Mouse (Mus musculus): ENCODE data around the gene Zfp593.

The Zfp593 gene

DNA sequence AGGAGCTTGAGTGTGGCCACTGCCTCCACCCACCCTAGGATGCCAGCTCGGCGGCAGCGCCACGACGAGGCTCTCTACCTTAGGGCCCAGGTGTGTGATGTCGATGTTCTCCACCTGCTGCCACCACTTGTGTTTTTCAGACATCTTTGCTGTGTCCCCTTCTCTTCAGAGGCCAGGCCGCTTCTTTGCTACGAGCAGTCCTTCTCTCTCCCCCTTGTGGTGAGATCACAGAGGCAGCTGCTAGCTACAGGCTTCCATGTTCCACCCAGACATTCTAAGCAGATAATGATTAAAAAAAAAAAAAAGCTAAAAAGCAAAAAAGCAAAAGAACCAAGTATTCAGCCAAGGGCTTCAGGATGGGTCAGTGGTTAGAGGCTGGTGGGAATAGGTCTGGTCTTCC lies 18.2 kb downstream of the Zfp593 start, which contains the start of gene Catsper4:
TSS of gene Catsper4 (minus strand) at position 190 of the 400 bp plus-strand sequence.
- no peak for DNase-seq (ENCODE audit: low spot score)

DNA sequence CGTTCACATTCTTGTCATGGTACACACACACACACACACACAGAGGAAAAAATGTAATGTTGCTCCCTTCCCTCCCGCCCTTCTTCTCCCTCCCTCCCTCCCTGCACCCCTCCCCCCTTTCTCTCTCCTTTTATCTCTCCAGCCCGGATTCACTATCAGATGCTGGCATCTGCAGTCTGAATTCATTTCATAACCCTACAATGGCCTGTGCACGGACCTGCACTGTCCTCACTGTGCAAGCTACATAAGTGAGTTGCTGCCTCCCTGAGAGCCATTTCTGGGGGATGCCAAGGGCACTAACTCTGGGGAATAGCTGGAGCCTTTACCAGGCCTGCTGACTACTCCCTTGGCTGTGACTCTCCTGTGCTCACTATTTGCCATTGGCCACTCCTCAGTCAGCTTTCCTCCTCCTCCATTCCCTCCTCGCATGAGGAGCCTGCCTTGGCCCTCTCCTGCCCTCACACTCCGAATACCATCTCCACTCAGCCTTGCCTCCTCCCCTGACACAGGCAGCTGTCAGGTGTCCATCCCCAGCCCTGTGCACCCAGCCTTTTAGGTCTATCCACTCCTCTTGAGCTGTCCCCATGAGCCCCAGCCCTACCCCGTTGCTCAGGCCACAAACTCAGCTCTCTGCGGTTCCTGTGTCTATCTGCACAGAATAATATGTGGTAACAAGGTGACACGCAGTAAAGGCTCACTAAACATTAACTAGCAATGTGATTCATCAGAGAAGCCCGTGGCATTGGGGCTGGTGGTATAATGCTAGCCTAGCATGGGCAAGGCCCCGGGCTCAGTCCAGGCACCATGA lies 22.4 kb downstream of the Zfp593 start:
- no peak for DNase-seq (ENCODE audit: low spot score)

DNA sequence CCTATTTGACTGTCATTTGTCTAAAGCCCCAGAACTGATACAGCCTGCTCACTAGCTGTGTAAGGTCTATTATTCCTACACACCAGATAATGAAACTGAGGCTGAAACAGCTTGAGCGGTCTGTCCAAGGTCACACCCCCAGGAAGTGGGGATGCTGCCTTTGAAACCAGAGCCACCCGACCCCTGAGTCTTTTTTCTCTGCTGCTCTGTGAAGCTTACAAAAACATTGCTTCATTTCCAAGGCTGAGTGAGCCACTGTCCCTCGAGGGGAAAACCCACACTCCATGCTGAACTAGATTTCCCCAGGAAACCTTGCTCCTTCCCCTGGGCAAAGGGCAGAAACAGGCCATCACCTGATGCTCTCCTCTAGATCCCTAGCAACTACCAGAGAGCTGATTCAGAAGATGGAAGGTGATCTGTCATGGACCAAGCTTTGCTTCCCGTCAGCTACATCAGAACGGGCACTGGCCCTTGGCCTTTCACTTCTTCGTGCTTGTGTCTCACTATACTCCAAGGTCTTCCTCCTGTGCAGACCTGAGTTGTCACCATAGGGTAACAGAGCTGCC lies 38.8 kb downstream of the Zfp593 start:
- DNase-seq (ENCODE audit: low spot score), result no peak

DNA sequence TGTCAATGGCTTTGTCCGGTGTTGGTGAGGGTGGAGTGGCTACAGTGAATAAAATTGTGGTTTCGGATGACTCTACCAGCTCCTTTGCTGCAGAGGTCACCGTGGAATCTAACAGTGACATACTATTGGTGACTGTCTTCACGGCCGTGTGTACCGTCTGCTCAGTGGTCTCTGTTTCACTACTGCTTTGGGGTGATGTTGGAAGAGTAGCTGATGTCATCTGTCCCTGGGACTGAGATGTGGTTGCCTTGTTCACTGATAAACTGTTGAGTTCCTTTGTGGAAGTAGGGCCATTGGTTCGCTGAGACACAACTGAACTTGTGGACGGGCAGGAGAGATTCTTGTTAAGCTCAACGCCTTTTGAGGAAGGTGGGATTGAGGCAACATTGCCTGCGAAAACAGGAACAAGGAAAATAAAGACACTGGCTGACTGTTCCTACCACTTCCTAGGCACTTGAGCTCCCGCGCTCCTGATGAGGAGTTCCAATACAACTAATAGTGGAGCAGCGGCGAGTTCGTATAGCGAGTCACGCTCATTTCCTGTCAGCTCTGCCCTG lies 42.0 kb downstream of the Zfp593 start:
- DNase-seq (ENCODE audit: low spot score), result no peak

DNA sequence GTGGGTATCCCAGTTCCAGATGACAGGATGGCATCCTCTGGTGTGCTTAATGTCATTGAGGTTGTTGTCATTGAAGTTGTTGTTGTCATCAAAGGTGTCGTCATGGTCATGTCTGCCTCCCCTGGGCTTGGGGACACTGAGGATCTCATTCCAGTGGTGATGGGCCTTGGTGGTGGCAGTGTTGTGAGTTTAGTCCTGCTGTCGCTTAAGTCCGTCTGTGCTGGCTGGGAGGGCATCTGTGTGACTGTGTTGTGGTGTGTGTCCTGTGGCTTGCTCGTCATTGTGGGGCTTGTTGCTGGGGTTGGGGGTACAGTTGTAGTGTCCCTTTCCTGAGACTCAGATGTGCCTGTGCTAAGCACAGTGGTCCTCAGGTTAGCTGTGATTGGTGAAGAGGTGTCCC lies 42.5 kb downstream of the Zfp593 start, which contains the start of gene Gm7534:
TSS of gene Gm7534 (minus strand) at position 101 of the 400 bp plus-strand sequence.
- DNase-seq (ENCODE audit: low spot score), result no peak

DNA sequence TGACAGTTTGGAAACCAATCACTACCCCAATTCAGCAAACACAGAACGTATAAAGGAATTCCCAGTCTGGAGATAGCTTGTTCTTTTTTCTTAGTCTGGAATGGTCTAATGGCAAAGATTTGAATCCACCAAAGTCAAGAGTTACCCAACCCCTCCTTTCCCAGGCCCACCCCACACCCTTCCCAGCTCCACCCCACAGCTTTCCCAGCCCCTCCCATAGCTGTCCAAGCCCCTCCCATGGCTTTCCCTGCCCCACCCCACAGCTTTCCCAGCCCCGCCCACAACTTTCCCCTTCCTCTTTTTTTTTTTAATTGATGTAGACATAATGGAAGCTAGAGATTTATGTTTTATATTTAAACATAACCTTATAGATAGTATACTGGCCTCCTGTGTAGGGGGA lies 46.0 kb downstream of the Zfp593 start:
- DNase-seq (ENCODE audit: low spot score), result no peak

All from ovary, postnatal 14 days (tissue).